Mouse (Mus musculus) C2C12 (cell line): ENCODE data around the gene Megf6. TPM values are rescaled to one million over a fixed set of nuclear protein-coding genes. Genes with fewer than 3 reads are reported as not detected.

Source experiments
- H3K27me3 ChIP-seq: one replicate; pipeline ENCODE4 v1.6.1; 2011; ENCODE audit not compliant: control insufficient read depth, insufficient read depth, insufficient read length
- H3K36me3 ChIP-seq: one replicate; pipeline ENCODE4 v1.6.1; 2011; ENCODE audit not compliant: control insufficient read depth, insufficient read depth
- H3K4me3 ChIP-seq: one replicate; pipeline ENCODE4 v1.5.1; 2011; ENCODE audit warnings: mild to moderate bottlenecking, control low read depth; ENCODE audit not compliant: poor library complexity, insufficient read depth, severe bottlenecking
- H3K79me2 ChIP-seq: one replicate; pipeline ENCODE4 v1.6.1; 2011; ENCODE audit not compliant: control insufficient read depth, insufficient read depth
- H3K79me3 ChIP-seq: one replicate; pipeline ENCODE4 v1.6.1; 2011; ENCODE audit warnings: low read depth, control low read depth
- H3ac ChIP-seq: one replicate; pipeline ENCODE3; 2011; ENCODE audit warnings: low read depth; ENCODE audit not compliant: control insufficient read depth, insufficient read length
- CEBPB ChIP-seq: IDR thresholded peaks from one replicate; pipeline ENCODE4 v1.6.1; 2011; ENCODE audit warnings: low read depth, mild to moderate bottlenecking, control low read depth, moderate library complexity
- CTCF ChIP-seq: IDR thresholded peaks from one replicate; pipeline ENCODE4 v1.5.1; 2011; ENCODE audit not compliant: control insufficient read depth, insufficient read depth, insufficient read length
- FOSL1 ChIP-seq: IDR thresholded peaks from one replicate; pipeline ENCODE4 v1.8.0; 2011; ENCODE audit warnings: mild to moderate bottlenecking, low read length; ENCODE audit not compliant: poor library complexity, insufficient read depth, severe bottlenecking
- MAX ChIP-seq: IDR thresholded peaks from one replicate; pipeline ENCODE4 v1.6.1; 2011; ENCODE audit warnings: mild to moderate bottlenecking, control low read depth
- MYOD1 ChIP-seq: IDR thresholded peaks from one replicate; pipeline ENCODE4 v1.6.1; 2011; ENCODE audit warnings: low read depth; ENCODE audit not compliant: control insufficient read depth, insufficient read length
- MYOG ChIP-seq: IDR thresholded peaks from one replicate; pipeline ENCODE4 v1.6.1; 2011; ENCODE audit not compliant: control insufficient read depth, insufficient read length; ENCODE audit errors: extremely low read depth
- USF1 ChIP-seq: IDR thresholded peaks from one replicate; pipeline ENCODE4 v1.6.1; 2011; ENCODE audit warnings: low read depth, mild to moderate bottlenecking, control low read depth, moderate library complexity
- polyA plus RNA-seq: library from polyadenylated mRNA; unstranded; fragments of >200 nt; fragmentation: generic; extraction: Trizol; gene quantifications from one replicate; pipeline ENCODE4 v1.2.1, GENCODE M21; 2012; ENCODE audit warnings: missing spikeins

Megf6 gene
- polyA plus RNA-seq, 1 experiment, result 0.08 TPM

DNA sequence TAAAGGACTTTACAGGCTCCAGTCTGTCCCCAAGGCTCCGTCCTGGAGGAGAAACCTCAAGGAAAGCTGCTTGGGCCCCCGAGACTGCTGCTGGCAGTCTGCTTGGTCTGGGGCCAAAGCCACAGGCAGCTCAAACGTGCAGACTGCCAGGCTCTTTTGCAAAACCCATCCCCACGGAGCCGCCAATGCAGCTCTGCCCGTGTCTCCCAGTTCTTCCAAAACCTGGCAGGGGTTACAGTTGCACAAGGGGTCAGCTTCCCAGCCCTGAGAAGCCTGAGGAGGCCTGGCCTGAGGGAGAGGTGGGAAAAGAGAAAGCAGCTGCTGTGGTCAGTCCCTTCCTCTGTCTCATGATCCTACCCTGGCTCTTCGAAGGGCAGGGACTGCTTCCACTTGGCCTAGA, 74.8 kb downstream of the Megf6 start:
- no peak for TF ChIP-seq MAX
- TF ChIP-seq MYOD1, result no peak
- TF ChIP-seq CTCF, result no peak
- no peak for TF ChIP-seq USF1
- TF ChIP-seq FOSL1, result no peak
- TF ChIP-seq MYOG, result no peak
- TF ChIP-seq CEBPB, result no peak
- Histone ChIP-seq H3K79me2 (no peaks in the 10 kb centered on the region), H3K79me3 (no peaks in the 10 kb centered on the region), H3K4me3 (no peak overlapping the region), H3ac (no peak overlapping the region), H3K36me3 (no peaks in the 10 kb centered on the region), H3K27me3 (no peaks in the 10 kb centered on the region)

GRCm38 (mm10) chr4:154246115-154247040, 75.8 kb downstream of the Megf6 start:
- H3K79me2 ChIP-seq, result no peaks in the 10 kb centered on the region
- no peak overlapping the region for H3ac ChIP-seq
- TF ChIP-seq CEBPB (no peak), CTCF (no peak), MAX (no peak), MYOD1 (no peak), MYOG (no peak), USF1 (no peak), FOSL1 (no peak)
- no peaks in the 10 kb centered on the region for H3K36me3 ChIP-seq
- H3K79me3 ChIP-seq, result no peaks in the 10 kb centered on the region
- H3K4me3 ChIP-seq, result no peak overlapping the region
- no peaks in the 10 kb centered on the region for H3K27me3 ChIP-seq

DNA sequence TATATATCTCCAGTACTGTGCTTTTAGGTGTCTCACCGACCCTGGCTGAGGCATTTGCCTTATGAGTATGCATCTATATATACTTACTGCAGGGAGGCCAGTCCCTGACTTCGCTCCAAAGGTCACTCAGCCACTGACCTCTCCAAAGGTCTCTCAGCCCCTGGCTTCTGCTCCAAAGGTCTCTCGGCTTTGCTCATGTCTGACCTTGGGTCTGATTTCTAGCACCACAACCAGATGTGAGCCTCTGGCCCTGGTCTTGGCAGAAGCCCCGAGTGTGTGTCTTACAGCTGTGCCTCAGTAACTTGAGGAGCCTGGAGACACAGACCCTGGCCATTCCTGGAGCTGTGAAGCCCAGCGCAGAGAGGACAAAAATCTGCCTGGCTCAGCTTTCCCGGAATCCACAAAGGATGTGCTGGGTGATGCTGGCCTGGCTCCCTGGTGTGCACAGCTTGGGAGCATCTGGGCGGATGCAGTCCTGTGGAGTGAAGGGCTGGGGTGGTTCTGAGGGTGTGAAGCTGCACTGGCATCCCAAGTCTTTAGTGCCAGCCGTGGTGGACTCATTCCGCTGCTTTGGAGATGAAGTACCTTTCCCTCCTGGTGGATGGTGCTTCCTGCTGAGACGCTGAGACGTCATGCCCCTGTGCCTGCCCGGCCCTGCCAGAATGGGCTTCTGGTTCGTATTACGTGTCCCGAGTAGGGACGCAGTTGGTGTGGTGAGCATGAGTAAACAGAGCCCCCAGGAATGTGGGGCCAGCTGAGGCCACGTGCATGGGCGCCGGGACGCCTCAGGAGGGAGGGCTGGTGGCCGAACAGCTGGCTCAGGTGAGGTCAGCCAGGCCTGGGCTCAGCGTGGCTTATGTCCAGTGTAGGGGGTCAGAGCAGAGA, 76.9 kb downstream of the Megf6 start:
- Histone ChIP-seq H3K27me3 (no peaks in the 10 kb centered on the region), H3K4me3 (no peak overlapping the region), H3K79me3 (no peaks in the 10 kb centered on the region), H3K79me2 (no peaks in the 10 kb centered on the region), H3ac (no peak overlapping the region), H3K36me3 (no peaks in the 10 kb centered on the region)
- no peak for TF ChIP-seq FOSL1
- TF ChIP-seq USF1, result no peak
- no peak for TF ChIP-seq CEBPB
- TF ChIP-seq MYOD1, result no peak
- no peak for TF ChIP-seq CTCF
- TF ChIP-seq MAX, result no peak
- no peak for TF ChIP-seq MYOG

GRCm38 (mm10) chr4:154248092-154248805, 77.7 kb downstream of the Megf6 start:
- no peak overlapping the region for H3K4me3 ChIP-seq
- no peaks in the 10 kb centered on the region for H3K27me3 ChIP-seq
- no peaks in the 10 kb centered on the region for H3K79me3 ChIP-seq
- no peaks in the 10 kb centered on the region for H3K79me2 ChIP-seq
- no peaks in the 10 kb centered on the region for H3K36me3 ChIP-seq
- no peak overlapping the region for H3ac ChIP-seq
- no peak for TF ChIP-seq CEBPB
- no peak for TF ChIP-seq MYOG
- TF ChIP-seq MAX, result no peak
- no peak for TF ChIP-seq CTCF
- no peak for TF ChIP-seq USF1
- TF ChIP-seq FOSL1, result no peak
- TF ChIP-seq MYOD1, result no peak

DNA sequence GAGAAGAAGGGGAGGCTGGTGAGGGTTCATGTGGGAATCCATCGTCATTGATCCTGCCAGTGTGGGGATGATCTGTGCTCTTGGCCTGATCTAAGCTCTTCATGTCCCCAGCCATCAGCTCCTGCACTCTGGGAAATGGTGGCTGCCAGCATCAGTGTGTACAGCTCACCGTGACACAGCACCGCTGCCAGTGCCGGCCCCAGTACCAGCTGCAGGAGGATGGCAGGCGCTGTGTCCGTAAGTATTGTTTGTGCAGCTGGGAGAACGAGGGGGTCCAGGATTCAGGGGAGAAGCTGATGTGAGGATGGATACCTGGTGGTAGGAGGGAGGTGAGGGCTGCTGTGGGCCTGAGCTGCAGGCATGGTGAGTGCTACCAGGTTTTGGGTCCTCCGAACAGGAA, 78.8 kb downstream of the Megf6 start:
- H3ac ChIP-seq, result no peak overlapping the region
- H3K79me2 ChIP-seq, result no peaks in the 10 kb centered on the region
- H3K36me3 ChIP-seq, result no peaks in the 10 kb centered on the region
- H3K27me3 ChIP-seq, result no peaks in the 10 kb centered on the region
- H3K4me3 ChIP-seq, result no peak overlapping the region
- H3K79me3 ChIP-seq, result no peaks in the 10 kb centered on the region
- TF ChIP-seq USF1, result no peak
- TF ChIP-seq MYOG, result no peak
- no peak for TF ChIP-seq CTCF
- no peak for TF ChIP-seq CEBPB
- no peak for TF ChIP-seq MAX
- no peak for TF ChIP-seq FOSL1
- no peak for TF ChIP-seq MYOD1
